In genomic region chr4:31660896-31661295, GRCm38 (mm10) we compare ENCODE assay signal across 15 mouse cellular contexts.
"Had no signal": no experiment of that assay in that cellular context is flagged by ENCODE, and none has a peak within 500 bp of the region (broad histone marks: within the 10 kb centered on the region; RNA-seq: fewer than 3 reads in every experiment).

No protein-coding gene starts in this region.

- H3K4me1 ChIP-seq: limb, embryonic 15.5 days; liver, embryonic 13.5 days; midbrain, embryonic 13.5 days had no signal

- H3K27me3 ChIP-seq: limb, embryonic 15.5 days; liver, embryonic 13.5 days; lung, embryonic 15.5 days; midbrain, embryonic 13.5 days had no signal

- ATAC-seq: liver, postnatal 0 days; midbrain, embryonic 13.5 days had no signal

- H3K36me3 ChIP-seq: limb, embryonic 15.5 days; liver, embryonic 13.5 days; lung, embryonic 15.5 days; midbrain, embryonic 13.5 days had no signal

- H3K4me3 ChIP-seq: limb, embryonic 15.5 days; liver, embryonic 13.5 days; lung, embryonic 15.5 days; midbrain, embryonic 13.5 days had no signal

- H3K4me2 ChIP-seq: limb, embryonic 15.5 days; liver, embryonic 13.5 days; lung, embryonic 15.5 days; midbrain, embryonic 13.5 days had no signal

- H3K9ac ChIP-seq: limb, embryonic 15.5 days; liver, embryonic 13.5 days; liver, postnatal 0 days; lung, embryonic 15.5 days; midbrain, embryonic 13.5 days had no signal

- H3K27ac ChIP-seq: kidney, postnatal 0 days; limb, embryonic 15.5 days; liver, embryonic 13.5 days; lung, embryonic 15.5 days; midbrain, embryonic 13.5 days had no signal

- H3K9me3 ChIP-seq: limb, embryonic 15.5 days; liver, embryonic 13.5 days; lung, embryonic 15.5 days; midbrain, embryonic 13.5 days had no signal

- DNase-seq: kidney, adult 9 months; kidney, postnatal 36 days; layer of hippocampus, adult 9-11 months; layer of hippocampus, postnatal 36 days; left cerebral cortex, postnatal 4 days; liver, embryonic 13.5 days; liver, postnatal 0 days; lung, postnatal 36 days; right cerebral cortex, adult 18-20 months; right cerebral cortex, postnatal 25 days; thymus, postnatal 36 days had no signal
